Mouse (Mus musculus): Measurements from ENCODE around the gene Uhrf2.

DNA sequence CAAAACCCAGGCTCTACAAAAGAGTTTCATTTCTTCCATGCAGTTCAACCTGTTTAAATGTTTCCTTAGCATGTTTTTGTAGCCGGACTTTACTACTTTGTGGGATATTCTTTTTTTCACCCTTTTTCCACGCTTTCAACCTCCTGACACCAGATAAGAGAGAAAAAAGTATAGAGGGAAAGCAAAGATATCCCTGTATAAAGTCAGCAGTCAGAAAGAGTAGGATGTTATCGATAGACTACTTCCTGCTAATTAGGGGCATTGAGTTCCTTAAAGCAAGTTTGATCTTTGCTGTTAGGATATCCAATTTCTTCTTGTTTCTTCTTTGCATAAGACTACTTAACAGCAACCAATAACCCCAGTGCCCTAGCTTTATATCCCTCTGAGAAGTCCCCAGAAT, 21.2 kb downstream of the Uhrf2 start:
- TF ChIP-seq CTCF (IDR thresholded peaks at IDR 0.05; ENCODE audit: insufficient read depth, low read depth, low read length) (no peak), POLR2A (IDR thresholded peaks at IDR 0.05; ENCODE audit: insufficient read depth, low read depth, low read length) (no peak)

All from olfactory bulb, adult 2 months (tissue).